Mouse (Mus musculus): ENCODE results near the gene Col7a1. TPM values are rescaled to one million over a fixed set of nuclear protein-coding genes. Genes with fewer than 3 reads are reported as not detected.

The Col7a1 gene
- total RNA-seq, 2 experiments from 2014 or later: 0.33 to 1.1 TPM

DNA sequence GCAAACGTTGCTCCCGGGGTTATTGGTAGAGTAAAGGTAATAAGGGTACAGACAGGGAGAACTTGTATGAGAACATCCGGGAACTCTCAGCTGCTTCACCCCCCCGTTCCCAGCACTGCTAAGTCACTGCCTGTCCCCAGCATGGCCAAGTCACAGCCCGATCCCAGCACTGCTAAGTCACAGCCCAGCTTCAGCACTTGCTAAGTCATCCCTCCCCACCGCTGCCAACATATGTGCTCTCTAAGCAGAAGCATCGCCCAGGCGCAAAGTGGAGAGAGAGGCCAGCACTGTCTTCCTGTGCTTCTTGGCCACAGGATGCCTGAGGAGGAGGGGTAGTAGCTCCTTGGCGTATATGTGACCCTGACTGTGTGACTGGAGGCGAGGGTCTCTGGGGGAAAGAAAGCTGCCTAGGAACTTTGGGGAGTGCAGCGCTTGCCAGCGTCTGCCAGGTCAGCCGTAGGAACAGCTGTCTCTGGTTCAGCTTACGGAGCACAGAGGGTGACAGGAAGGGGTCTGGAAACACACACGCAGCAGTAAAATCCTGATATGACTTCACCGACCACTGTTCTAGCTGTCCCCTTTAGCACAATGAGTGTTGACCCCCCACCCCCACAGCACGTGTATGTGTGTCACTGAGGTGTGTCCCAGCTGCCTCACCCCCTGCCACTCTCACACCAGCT, 56.4 kb downstream of the Col7a1 start:
- peak; percentile 54 to 56 for DNase-seq
- intact Hi-C loops (cut with DNase I): loop anchor here (10.0 kb wide), 2 partner anchors 595 to 855 kb away; no protein-coding TSS in a partner anchor

DNA sequence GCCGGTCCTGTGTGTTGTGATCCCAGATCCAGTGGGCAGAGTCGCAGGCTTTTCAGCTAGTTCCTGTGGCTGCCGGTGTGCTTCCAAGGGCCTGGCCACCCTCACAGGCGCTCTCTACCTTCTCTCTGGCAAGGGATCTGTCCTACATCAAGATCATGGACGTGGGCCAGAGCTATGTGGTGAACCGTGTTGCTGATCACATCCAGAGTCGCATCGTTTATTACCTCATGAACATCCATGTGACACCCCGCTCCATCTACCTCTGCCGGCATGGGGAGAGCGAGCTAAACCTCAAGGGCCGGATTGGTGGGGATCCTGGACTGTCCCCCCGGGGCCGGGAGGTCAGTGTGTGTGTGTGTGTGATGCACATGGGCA, 56.9 kb downstream of the Col7a1 start:
- DNase-seq: no peak
- intact Hi-C loops (cut with DNase I): no loop called here

DNA sequence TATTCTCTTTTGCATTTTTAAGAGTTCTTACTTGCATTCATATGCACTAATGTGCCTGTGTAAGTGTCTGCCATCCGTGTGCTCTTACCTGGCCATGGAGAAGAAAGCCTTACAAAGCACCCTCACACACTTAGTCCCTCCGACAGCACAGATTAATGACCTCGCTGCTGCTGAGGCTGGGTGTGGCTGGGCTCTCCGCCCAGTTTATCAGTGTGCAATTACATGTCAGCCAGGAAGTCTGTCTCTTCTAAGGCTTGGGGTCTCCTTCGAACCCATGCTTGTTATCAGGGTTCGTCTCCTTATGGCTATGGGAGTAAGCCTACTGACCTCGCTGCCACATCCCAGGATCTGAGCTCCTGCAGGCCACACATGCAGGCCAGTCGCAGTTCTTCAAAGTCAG, 62.0 kb downstream of the Col7a1 start:
- no peak for DNase-seq
- intact Hi-C loops (cut with DNase I): no loop called here

DNA sequence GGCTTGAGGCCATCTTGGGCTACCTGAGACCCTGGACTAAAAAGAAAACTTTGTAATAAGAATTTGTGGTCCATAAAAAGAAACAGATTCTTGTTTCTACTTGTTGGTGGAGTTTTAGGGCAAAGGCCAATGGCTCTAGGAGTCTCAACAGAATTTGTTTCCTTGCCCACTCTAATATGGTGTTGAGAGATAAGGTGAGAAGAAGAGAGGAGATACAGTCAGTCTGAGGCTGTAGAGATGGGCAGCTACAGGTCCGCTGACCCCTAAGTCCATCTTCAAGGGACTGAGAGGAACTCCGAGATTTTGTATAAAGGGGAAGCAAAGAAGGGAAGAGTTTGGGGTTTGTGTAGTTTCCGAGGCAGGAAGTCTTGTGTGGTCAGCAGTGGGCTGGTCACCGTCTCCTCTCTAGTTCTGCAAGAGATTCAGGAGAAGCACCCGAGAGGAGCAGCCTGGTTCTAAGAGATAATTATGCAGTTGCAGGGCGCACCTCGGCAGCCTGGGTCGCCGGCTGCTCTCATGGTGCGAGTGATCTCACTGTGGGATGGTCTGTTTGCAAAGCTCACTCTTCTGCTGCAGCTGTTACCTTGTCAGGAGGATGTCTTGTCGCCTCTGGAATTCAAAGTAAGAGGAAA, 63.7 kb downstream of the Col7a1 start:
- no peak for DNase-seq
- intact Hi-C loops (cut with DNase I): no loop called here

DNA sequence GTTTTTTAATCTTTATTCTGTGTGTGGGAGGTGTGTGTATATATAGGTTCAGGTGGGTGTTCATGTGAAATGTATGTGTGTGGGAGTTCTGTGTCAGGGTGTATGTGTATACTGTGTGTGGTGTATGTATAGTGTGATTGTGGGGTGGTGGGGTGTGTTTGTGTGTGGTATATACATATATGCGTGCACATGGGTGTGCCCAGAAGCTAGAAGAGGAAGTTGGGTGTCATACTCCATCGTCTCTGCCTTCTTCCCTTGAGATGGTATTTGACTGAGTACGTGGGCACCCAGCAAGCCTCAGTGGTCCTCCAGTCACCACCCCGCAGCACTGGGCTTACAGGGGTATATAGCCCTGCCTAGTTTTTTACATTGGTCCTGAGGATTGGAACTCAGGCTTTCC, 68.0 kb downstream of the Col7a1 start:
- DNase-seq: peak in 1 of 2 experiments; percentile 1
- intact Hi-C loops (cut with DNase I): no loop called here

DNA sequence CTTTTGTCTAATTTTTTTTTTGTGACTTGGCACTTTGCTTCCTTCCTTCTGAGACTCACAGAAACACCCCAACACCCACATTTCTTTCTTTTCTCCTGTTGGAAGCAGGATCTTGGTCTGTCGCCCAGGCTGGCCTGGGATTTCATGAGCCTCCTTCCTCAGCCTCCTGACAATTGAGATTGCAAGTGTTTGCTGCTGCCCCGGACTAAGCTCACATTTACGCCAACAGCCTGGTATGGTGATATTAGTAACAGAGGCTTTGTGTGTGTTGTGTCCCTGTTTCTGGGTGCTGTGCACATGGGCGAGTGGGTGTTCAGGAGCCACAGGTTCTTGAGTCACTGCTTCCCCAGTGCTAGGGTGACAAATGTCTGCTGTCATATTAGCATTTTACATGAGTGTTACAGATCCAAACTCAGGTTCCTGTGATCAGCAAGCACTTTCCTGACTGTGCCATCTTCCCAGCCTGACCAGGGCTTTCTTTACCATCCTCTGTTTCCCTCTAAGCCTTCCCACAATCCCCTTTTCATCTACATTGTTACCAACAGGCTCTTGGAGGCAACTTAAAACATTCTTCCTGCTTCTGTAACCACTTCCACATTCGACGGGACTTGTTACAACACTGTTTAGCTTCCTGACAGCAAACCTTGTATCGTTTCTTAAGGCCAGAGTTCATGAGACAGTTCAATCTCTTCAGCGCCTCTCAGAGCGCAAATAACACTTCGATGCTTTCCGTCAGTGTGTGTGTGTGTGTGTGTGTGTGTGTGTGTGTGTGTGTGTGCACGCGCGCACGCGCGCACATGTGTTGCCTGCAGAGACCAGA, 69.7 kb downstream of the Col7a1 start:
- intact Hi-C loops (cut with DNase I): no loop called here
- peak in 1 of 2 experiments; percentile 1 for DNase-seq

DNA sequence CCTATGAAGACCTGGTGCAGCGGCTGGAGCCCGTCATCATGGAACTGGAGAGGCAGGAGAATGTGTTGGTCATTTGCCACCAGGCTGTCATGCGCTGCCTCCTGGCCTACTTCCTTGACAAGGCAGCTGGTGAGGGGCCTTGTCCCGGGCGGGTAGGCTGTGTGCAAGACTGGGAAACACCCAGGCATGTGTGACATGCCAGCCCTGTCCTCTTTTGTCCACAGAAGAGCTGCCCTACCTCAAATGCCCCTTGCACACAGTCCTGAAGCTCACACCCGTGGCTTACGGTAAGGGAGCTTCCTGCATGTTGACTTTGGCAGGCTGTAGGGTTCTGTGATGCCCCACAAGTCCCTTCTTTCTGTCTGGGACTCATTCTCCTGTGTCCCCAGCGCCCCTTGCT, 74.1 kb downstream of the Col7a1 start:
- intact Hi-C loops (cut with DNase I): no loop called here
- peak; percentile 35 to 62 for DNase-seq

DNA sequence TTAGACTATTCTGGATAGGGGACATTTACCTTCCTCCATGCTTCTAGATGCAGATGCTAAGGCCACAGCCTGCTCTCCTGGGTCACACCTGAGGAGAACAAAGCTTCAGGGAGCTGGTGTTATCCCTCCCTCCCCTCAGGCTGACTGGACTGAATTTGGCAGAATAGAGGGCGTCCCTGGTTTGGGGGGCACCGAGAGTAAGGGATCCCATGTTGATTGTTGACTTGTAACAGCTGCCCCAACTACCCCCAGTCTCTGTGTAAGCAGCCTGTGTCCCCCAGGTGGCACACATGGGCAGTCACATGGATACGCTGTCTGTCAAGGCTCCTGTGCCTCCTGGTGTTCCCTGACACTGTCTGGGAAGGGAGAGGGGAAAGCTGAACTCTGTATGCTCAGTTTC, 75.0 kb downstream of the Col7a1 start:
- intact Hi-C loops (cut with DNase I): no loop called here
- peak in 1 of 2 experiments; percentile 1 for DNase-seq

DNA sequence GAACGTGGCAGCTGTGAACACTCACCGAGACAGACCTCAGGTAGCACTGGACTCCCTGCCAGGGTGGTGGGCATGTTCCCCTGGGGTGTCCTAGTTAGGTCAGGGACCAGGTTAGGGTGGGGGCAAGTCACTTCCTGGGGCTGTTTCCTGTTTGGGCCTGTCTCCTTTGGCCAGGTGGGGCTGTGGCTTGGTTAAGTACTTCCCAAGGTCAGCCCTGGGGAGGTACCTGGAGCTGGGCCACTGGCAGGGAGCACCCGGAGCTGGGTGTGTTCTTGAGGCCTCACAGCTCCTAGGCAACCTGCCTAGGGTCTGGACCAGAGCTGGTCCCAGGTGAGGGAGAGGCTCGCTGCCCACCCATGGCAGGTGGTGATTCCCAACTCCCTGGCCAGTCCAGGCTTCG, 75.5 kb downstream of the Col7a1 start:
- intact Hi-C loops (cut with DNase I): no loop called here
- DNase-seq: peak in 1 of 2 experiments; percentile 1

DNA sequence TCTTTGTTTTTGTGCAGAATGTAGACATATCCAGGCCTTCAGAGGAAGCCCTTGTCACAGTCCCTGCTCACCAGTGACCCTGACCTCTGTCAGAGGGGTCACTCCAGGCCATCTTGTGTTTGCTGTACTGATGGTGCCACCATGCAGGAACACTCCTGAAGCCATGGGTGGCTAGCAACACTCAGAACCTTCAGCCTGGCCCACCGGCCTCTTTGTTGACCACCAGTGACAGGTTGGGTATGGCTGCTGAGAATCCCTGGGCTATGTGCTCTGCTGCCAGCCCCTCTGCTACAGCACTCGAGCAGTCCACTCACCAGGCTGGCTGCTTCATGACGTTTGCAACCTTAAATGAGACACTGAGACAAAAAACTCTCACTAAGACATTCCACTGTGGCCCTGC, 76.9 kb downstream of the Col7a1 start:
- peak in 1 of 2 experiments; percentile 0 for DNase-seq
- intact Hi-C loops (cut with DNase I): no loop called here

DNA sequence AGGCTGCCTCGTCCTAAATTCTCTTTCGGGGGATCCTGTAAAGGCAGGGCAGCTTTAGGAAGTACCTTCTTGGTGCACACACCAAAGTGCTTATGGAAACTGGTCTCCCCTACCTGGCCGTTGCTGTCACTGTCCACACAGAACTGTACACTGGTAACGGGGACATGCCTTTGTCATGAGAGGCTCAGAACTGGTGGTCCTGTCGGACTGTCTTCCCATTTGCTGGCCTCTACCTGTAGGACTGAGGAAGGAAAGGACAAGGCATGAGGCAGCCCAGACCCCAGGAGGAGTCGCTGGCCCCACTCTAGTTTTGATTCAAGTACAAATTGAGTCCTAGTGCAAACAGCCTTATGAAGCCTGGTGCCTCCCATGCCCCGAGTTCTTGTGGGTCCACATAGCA, 77.6 kb downstream of the Col7a1 start:
- peak in 1 of 2 experiments; percentile 0 for DNase-seq

DNA sequence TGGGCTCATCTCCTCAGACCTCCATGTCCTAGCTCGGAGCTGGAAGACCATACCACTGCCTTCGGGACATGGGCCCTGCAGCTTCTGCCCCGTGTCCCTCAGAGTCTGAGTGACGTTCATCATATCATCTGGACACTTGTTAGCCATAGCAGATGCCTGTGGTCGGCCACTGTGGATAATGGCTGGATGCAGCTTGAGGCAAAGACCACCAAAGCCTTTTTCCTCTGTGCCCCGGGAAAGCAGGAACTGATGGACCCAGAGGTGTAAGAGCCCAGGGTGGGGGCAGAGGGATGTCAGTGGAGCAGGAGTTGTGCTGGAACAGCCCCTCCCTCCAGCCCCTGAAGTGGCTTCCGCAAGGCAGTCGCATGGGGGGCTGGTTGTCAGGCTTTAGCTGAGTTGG, 78.3 kb downstream of the Col7a1 start:
- peak in 1 of 2 experiments; percentile 0 for DNase-seq
- intact Hi-C loops (cut with DNase I): no loop called here

More for the DNA sequence above, 77.6 kb downstream of the Col7a1 start:
- intact Hi-C loops (cut with DNase I): no loop called here

DNA sequence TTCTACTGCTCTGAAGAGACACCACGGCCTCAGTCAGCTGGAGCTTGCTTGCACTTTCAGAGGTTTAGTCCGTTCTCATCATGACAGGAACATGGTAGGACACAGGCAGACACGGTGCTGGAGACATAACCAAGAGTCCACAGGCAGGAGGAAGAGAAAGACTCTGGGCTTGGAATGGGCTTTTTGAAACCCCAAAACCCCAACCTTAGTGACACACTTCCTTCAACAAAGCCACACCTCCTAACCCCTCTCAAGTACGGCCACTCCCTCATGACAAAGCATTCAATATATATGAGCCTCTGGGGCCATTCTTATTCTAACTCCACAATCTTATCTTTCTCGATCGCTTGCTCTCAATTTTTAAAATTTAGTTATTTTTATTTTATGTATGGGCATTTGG, 79.0 kb downstream of the Col7a1 start:
- intact Hi-C loops (cut with DNase I): no loop called here
- DNase-seq: no peak

Small RNAs within 50 kb of the gene (microRNA-seq; reads per million reads assigned to microRNA genes)
- 0 reads per million in 2 experiments for gene Mir711

Other genes starting within 250 kb of the Col7a1 start
- gene Ip6k2, start 169.8 kb upstream of the Col7a1 start, total RNA-seq (2021): 10 to 100 TPM; 30.7 to 31.8 TPM
- gene Nckipsd, start 145.2 kb upstream of the Col7a1 start, total RNA-seq (2021): 10 to 100 TPM in 1 of 2 experiments, 1 to 10 TPM in 1; 9.9 to 11.4 TPM
- gene Celsr3, start 127.3 kb upstream of the Col7a1 start, total RNA-seq (2021): under 1 TPM; 0.12 TPM
- 10 to 100 TPM; 27.0 TPM for gene Slc26a6, start 100.3 kb upstream of the Col7a1 start, total RNA-seq (2021)
- gene Tmem89, start 39.0 kb upstream of the Col7a1 start, total RNA-seq (2021): under 1 TPM in 1 of 2 experiments, not detected in 1; 0.41 TPM
- gene Uqcrc1, start 17.0 kb upstream of the Col7a1 start, total RNA-seq (2021): 1,000 to 10,000 TPM; 2,254 to 2,272 TPM
- gene Ucn2, start 32.4 kb downstream of the Col7a1 start, total RNA-seq (2021): under 1 TPM in 1 of 2 experiments, not detected in 1; 0.20 TPM
- gene Pfkfb4, start 38.2 kb downstream of the Col7a1 start, total RNA-seq (2021): 1 to 10 TPM; 1.9 to 3.2 TPM
- gene Shisa5, start 85.0 kb downstream of the Col7a1 start, total RNA-seq (2021): 10 to 100 TPM; 49.5 to 50.0 TPM
- gene Trex1, start 106.1 kb downstream of the Col7a1 start, total RNA-seq (2021): 10 to 100 TPM; 10.4 to 10.6 TPM
- gene Atrip, start 120.5 kb downstream of the Col7a1 start, total RNA-seq (2021): 10 to 100 TPM in 1 of 2 experiments, 1 to 10 TPM in 1; 8.4 to 10.3 TPM
- gene Ccdc51, start 128.9 kb downstream of the Col7a1 start, total RNA-seq (2021): 10 to 100 TPM; 10.4 to 11.1 TPM
- 100 to 1,000 TPM; 220 to 279 TPM for gene Tma7, start 129.0 kb downstream of the Col7a1 start, total RNA-seq (2021)
- gene Plxnb1, start 141.8 kb downstream of the Col7a1 start, total RNA-seq (2021): 10 to 100 TPM; 16.3 to 20.0 TPM
- gene Fbxw21, start 208.5 kb downstream of the Col7a1 start, total RNA-seq (2021): not detected
- gene Fbxw13, start 242.4 kb downstream of the Col7a1 start, total RNA-seq (2021): not detected

All from heart, postnatal 14 days (tissue).